ENCODE assay signal across 8 mouse cellular contexts in the genomic region with DNA sequence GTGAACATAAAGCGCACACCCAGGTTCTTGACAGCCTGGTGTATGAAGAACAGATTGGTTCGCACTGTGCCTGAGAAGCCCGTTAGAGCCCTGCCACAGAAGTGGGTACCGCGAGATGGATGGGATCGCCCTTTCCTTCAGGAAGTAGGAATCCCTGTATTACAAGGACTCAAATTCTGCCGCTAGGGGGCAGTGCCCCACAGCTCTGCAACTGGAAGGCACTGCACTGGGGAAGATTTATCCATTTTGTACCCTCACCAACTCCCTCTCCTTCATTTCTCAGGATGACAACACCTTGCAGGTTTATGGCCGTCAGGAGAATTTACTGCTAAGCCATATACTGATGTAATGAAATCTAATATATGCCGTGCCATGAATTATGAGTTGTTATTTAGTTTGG.
DNase-seq lines count a peak whose midpoint lies in the region; ATAC-seq and TF ChIP-seq lines count a peak whose summit lies in the region.

No protein-coding gene starts in this region.

- no peaks in the 10 kb centered on the region for H3K9me3 ChIP-seq in intestine, postnatal 0 days (ENCODE audit: control insufficient read depth)

- peak; percentile 57; the same call in 1 of the 2 replicates for ATAC-seq in intestine, postnatal 0 days

- H3K4me3 ChIP-seq in heart, adult 2 months, result no peak overlapping the region
- H3K4me3 ChIP-seq in intestine, postnatal 0 days (ENCODE audit: low read depth, low read length), result no peak overlapping the region
- H3K4me3 ChIP-seq in testis, adult 2 months (ENCODE audit: control insufficient read depth, low read depth, low read length), result no peak overlapping the region

- no peaks in the 10 kb centered on the region for H3K36me3 ChIP-seq in heart, adult 2 months (ENCODE audit: control insufficient read depth, insufficient read depth, low read length)
- H3K36me3 ChIP-seq in intestine, postnatal 0 days (ENCODE audit: control insufficient read depth, insufficient read depth), result no peaks in the 10 kb centered on the region
- no peaks in the 10 kb centered on the region for H3K36me3 ChIP-seq in testis, adult 2 months (ENCODE audit: control insufficient read depth, insufficient read depth, low read length)

- WGBS in heart, adult 2 months, result 43% methylated on average over 9 of the region's 9 CpGs
- 28% methylated on average over 9 of the region's 9 CpGs for WGBS in intestine, postnatal 0 days

- no peaks in the 10 kb centered on the region for H3K4me1 ChIP-seq in heart, adult 2 months (ENCODE audit: control insufficient read depth, insufficient read depth, low read length)
- H3K4me1 ChIP-seq in intestine, postnatal 0 days (replicated peaks; ENCODE audit: control insufficient read depth, insufficient read depth, low read length), result no peaks in the 10 kb centered on the region
- H3K4me1 ChIP-seq in testis, adult 2 months (ENCODE audit: control insufficient read depth, insufficient read depth, low read length), result no peaks in the 10 kb centered on the region

- intact Hi-C loops in heart, adult 2 months (cut with DNase I), result no loop called here
- intact Hi-C loops in heart, postnatal 25 days (cut with DNase I), result no loop called here
- intact Hi-C loops in left cerebral cortex, postnatal 36 days (cut with DNase I), result no loop called here

- DNase-seq in heart, adult 2 months, result peak; percentile 40 to 76
- DNase-seq in heart, postnatal 25 days (ENCODE audit: low spot score), result no peak
- DNase-seq in cerebellum, adult 8-10 months, result peak; percentile 46
- DNase-seq in frontal cortex, adult 2 months (ENCODE audit: extremely low spot score in 1 of 2, low spot score in 1 of 2), result peak; percentile 8 to 84
- DNase-seq in left cerebral cortex, postnatal 36 days (ENCODE audit: low spot score in 2 of 2), result peak; percentile 49 to 53
- peak; percentile 66 for DNase-seq in neural tube, embryonic 10.5 days (ENCODE audit: extremely low spot score, low spot score)

- no peak for TF ChIP-seq EP300 in heart, adult 2 months (IDR thresholded peaks at IDR 0.05; ENCODE audit: insufficient read depth, low read depth, low read length)

- H3K9ac ChIP-seq in heart, adult 2 months (ENCODE audit: low read depth, low read length), result no peak overlapping the region
- no peak overlapping the region for H3K9ac ChIP-seq in intestine, postnatal 0 days (ENCODE audit: low read depth, low read length)

- H3K27ac ChIP-seq in heart, adult 2 months, result no peak overlapping the region
- no peak overlapping the region for H3K27ac ChIP-seq in intestine, postnatal 0 days (ENCODE audit: low read depth, low read length)
- no peak overlapping the region for H3K27ac ChIP-seq in testis, adult 2 months (ENCODE audit: control insufficient read depth, insufficient read depth, low read depth, low read length)

- peak; percentile 95 for TF ChIP-seq CTCF in heart, adult 2 months (IDR thresholded peaks at IDR 0.05)
- peak; percentile 87 for TF ChIP-seq CTCF in intestine, postnatal 0 days (IDR thresholded peaks at IDR 0.05; ENCODE audit: low read depth)
- TF ChIP-seq CTCF in testis, adult 2 months (IDR thresholded peaks at IDR 0.05; ENCODE audit: control insufficient read depth, insufficient read depth, insufficient replicate concordance, low read depth, low read length), result peak; percentile 67; the same call in 1 of the 2 replicates

- no peak for TF ChIP-seq POLR2A in heart, adult 2 months (IDR thresholded peaks at IDR 0.05; ENCODE audit: insufficient read depth, low read depth, low read length)
- no peak for TF ChIP-seq POLR2A in testis, adult 2 months (IDR thresholded peaks at IDR 0.05; ENCODE audit: control insufficient read depth, low read depth, low read length)

- no peaks in the 10 kb centered on the region for H3K79me2 ChIP-seq in heart, adult 2 months (replicated peaks; ENCODE audit: control insufficient read depth, insufficient read depth, low read length)

- H3K4me2 ChIP-seq in intestine, postnatal 0 days (replicated peaks; ENCODE audit: low read depth), result no peak overlapping the region

- H3K27me3 ChIP-seq in heart, adult 2 months (ENCODE audit: control insufficient read depth, insufficient read depth, low read length), result no peaks in the 10 kb centered on the region
- no peaks in the 10 kb centered on the region for H3K27me3 ChIP-seq in intestine, postnatal 0 days (replicated peaks; ENCODE audit: control insufficient read depth, insufficient read depth, low read length)
- no peaks in the 10 kb centered on the region for H3K27me3 ChIP-seq in testis, adult 2 months (ENCODE audit: control insufficient read depth, insufficient read depth, low read length)
